Mouse (Mus musculus): ENCODE measurements around the gene Cacnb2. TPM values are rescaled to one million over a fixed set of nuclear protein-coding genes. Genes with fewer than 3 reads are reported as not detected.

Cacnb2 gene
- polyA plus RNA-seq, 1 experiment from 2014 or later: 12.2 TPM

- H3K27ac ChIP-seq (ENCODE audit: low read depth, low read length): no peak overlapping the region
- 26% methylated on average over 15 of the region's 15 CpGs for WGBS (ENCODE audit: insufficient replicate concordance)
Observed at GRCm38 (mm10) chr2:14873701-14874181, 270.9 kb downstream of the Cacnb2 start.

GRCm38 (mm10) chr2:14874281-14875037 lies 271.6 kb downstream of the Cacnb2 start:
- no peak overlapping the region for H3K4me3 ChIP-seq (ENCODE audit: low read depth, low read length)
- no peaks in the 10 kb centered on the region for H3K36me3 ChIP-seq (ENCODE audit: control insufficient read depth, insufficient read depth, low read length)
- no peaks in the 10 kb centered on the region for H3K9me3 ChIP-seq (replicated peaks; ENCODE audit: control insufficient read depth, low read length)
- no peak overlapping the region for H3K27ac ChIP-seq (ENCODE audit: low read depth, low read length)
- H3K4me2 ChIP-seq: peak overlapping the region; percentile 52
- H3K9ac ChIP-seq (ENCODE audit: low read depth, low read length): no peak overlapping the region
- peaks cover 15% of the 10 kb centered on the region for H3K4me1 ChIP-seq (ENCODE audit: control insufficient read depth, insufficient read depth, low read length)
- WGBS (ENCODE audit: insufficient replicate concordance): 60% methylated on average over 13 of the region's 13 CpGs
- no peaks in the 10 kb centered on the region for H3K27me3 ChIP-seq (ENCODE audit: control insufficient read depth, insufficient read depth, low read length)
- no peak for ATAC-seq (replicated peaks; ENCODE audit: insufficient number of reproducible peaks, low FRiP score, low TSS enrichment)

More at GRCm38 (mm10) chr2:14873701-14874181, 270.9 kb downstream of the Cacnb2 start:
- no peaks in the 10 kb centered on the region for H3K27me3 ChIP-seq (ENCODE audit: control insufficient read depth, insufficient read depth, low read length)
- H3K36me3 ChIP-seq (ENCODE audit: control insufficient read depth, insufficient read depth, low read length): no peaks in the 10 kb centered on the region
- no peaks in the 10 kb centered on the region for H3K9me3 ChIP-seq (replicated peaks; ENCODE audit: control insufficient read depth, low read length)
- H3K9ac ChIP-seq (ENCODE audit: low read depth, low read length): no peak overlapping the region
- peaks cover 15% of the 10 kb centered on the region for H3K4me1 ChIP-seq (ENCODE audit: control insufficient read depth, insufficient read depth, low read length)
- no peak overlapping the region for H3K4me3 ChIP-seq (ENCODE audit: low read depth, low read length)
- peak overlapping the region; percentile 52 for H3K4me2 ChIP-seq
- no peak for ATAC-seq (replicated peaks; ENCODE audit: insufficient number of reproducible peaks, low FRiP score, low TSS enrichment)

GRCm38 (mm10) chr2:14875121-14875520 lies 272.2 kb downstream of the Cacnb2 start:
- ATAC-seq (replicated peaks; ENCODE audit: insufficient number of reproducible peaks, low FRiP score, low TSS enrichment): no peak
- H3K4me2 ChIP-seq: no peak overlapping the region
- H3K4me1 ChIP-seq (ENCODE audit: control insufficient read depth, insufficient read depth, low read length): peaks cover 15% of the 10 kb centered on the region
- 64% methylated on average over 2 of the region's 2 CpGs for WGBS (ENCODE audit: insufficient replicate concordance)
- no peak overlapping the region for H3K4me3 ChIP-seq (ENCODE audit: low read depth, low read length)
- no peaks in the 10 kb centered on the region for H3K36me3 ChIP-seq (ENCODE audit: control insufficient read depth, insufficient read depth, low read length)
- H3K9ac ChIP-seq (ENCODE audit: low read depth, low read length): no peak overlapping the region
- no peaks in the 10 kb centered on the region for H3K9me3 ChIP-seq (replicated peaks; ENCODE audit: control insufficient read depth, low read length)
- H3K27ac ChIP-seq (ENCODE audit: low read depth, low read length): no peak overlapping the region
- no peaks in the 10 kb centered on the region for H3K27me3 ChIP-seq (ENCODE audit: control insufficient read depth, insufficient read depth, low read length)

GRCm38 (mm10) chr2:14875616-14876015 lies 272.7 kb downstream of the Cacnb2 start:
- Histone ChIP-seq H3K4me2 (no peak overlapping the region), H3K9me3 (replicated peaks; ENCODE audit: control insufficient read depth, low read length) (no peaks in the 10 kb centered on the region), H3K9ac (ENCODE audit: low read depth, low read length) (no peak overlapping the region), H3K27ac (ENCODE audit: low read depth, low read length) (no peak overlapping the region), H3K4me3 (ENCODE audit: low read depth, low read length) (no peak overlapping the region), H3K4me1 (ENCODE audit: control insufficient read depth, insufficient read depth, low read length) (peaks cover 15% of the 10 kb centered on the region), H3K36me3 (ENCODE audit: control insufficient read depth, insufficient read depth, low read length) (no peaks in the 10 kb centered on the region), H3K27me3 (ENCODE audit: control insufficient read depth, insufficient read depth, low read length) (no peaks in the 10 kb centered on the region)
- no peak for ATAC-seq (replicated peaks; ENCODE audit: insufficient number of reproducible peaks, low FRiP score, low TSS enrichment)
- 76% methylated on average over 6 of the region's 6 CpGs for WGBS (ENCODE audit: insufficient replicate concordance)

GRCm38 (mm10) chr2:14878953-14879352 lies 276.1 kb downstream of the Cacnb2 start:
- ATAC-seq (replicated peaks; ENCODE audit: insufficient number of reproducible peaks, low FRiP score, low TSS enrichment): no peak
- H3K4me1 ChIP-seq (ENCODE audit: control insufficient read depth, insufficient read depth, low read length): peaks cover 6% of the 10 kb centered on the region
- no peaks in the 10 kb centered on the region for H3K36me3 ChIP-seq (ENCODE audit: control insufficient read depth, insufficient read depth, low read length)

GRCm38 (mm10) chr2:14883460-14883859 lies 280.6 kb downstream of the Cacnb2 start:
- no peak overlapping the region for H3K9ac ChIP-seq (ENCODE audit: low read depth, low read length)
- no peak for ATAC-seq (replicated peaks; ENCODE audit: insufficient number of reproducible peaks, low FRiP score, low TSS enrichment)
- no peaks in the 10 kb centered on the region for H3K9me3 ChIP-seq (replicated peaks; ENCODE audit: control insufficient read depth, low read length)
- H3K4me1 ChIP-seq (ENCODE audit: control insufficient read depth, insufficient read depth, low read length): no peaks in the 10 kb centered on the region
- no peaks in the 10 kb centered on the region for H3K27me3 ChIP-seq (ENCODE audit: control insufficient read depth, insufficient read depth, low read length)
- no peak overlapping the region for H3K27ac ChIP-seq (ENCODE audit: low read depth, low read length)
- 81% methylated on average over 3 of the region's 3 CpGs for WGBS (ENCODE audit: insufficient replicate concordance)
- H3K4me3 ChIP-seq (ENCODE audit: low read depth, low read length): no peak overlapping the region
- no peaks in the 10 kb centered on the region for H3K36me3 ChIP-seq (ENCODE audit: control insufficient read depth, insufficient read depth, low read length)
- H3K4me2 ChIP-seq: no peak overlapping the region

More at GRCm38 (mm10) chr2:14878953-14879352, 276.1 kb downstream of the Cacnb2 start:
- Histone ChIP-seq H3K27ac (ENCODE audit: low read depth, low read length) (no peak overlapping the region), H3K9ac (ENCODE audit: low read depth, low read length) (no peak overlapping the region), H3K4me2 (no peak overlapping the region), H3K4me3 (ENCODE audit: low read depth, low read length) (no peak overlapping the region), H3K9me3 (replicated peaks; ENCODE audit: control insufficient read depth, low read length) (no peaks in the 10 kb centered on the region), H3K27me3 (ENCODE audit: control insufficient read depth, insufficient read depth, low read length) (no peaks in the 10 kb centered on the region)

GRCm38 (mm10) chr2:14888406-14889195 lies 285.7 kb downstream of the Cacnb2 start:
- ATAC-seq (replicated peaks; ENCODE audit: insufficient number of reproducible peaks, low FRiP score, low TSS enrichment): no peak
- H3K4me2 ChIP-seq: no peak overlapping the region
- H3K36me3 ChIP-seq (ENCODE audit: control insufficient read depth, insufficient read depth, low read length): no peaks in the 10 kb centered on the region
- no peaks in the 10 kb centered on the region for H3K4me1 ChIP-seq (ENCODE audit: control insufficient read depth, insufficient read depth, low read length)
- no peaks in the 10 kb centered on the region for H3K9me3 ChIP-seq (replicated peaks; ENCODE audit: control insufficient read depth, low read length)
- no peak overlapping the region for H3K4me3 ChIP-seq (ENCODE audit: low read depth, low read length)
- 60% methylated on average over 4 of the region's 4 CpGs for WGBS (ENCODE audit: insufficient replicate concordance)
- H3K27me3 ChIP-seq (ENCODE audit: control insufficient read depth, insufficient read depth, low read length): no peaks in the 10 kb centered on the region
- no peak overlapping the region for H3K9ac ChIP-seq (ENCODE audit: low read depth, low read length)
- no peak overlapping the region for H3K27ac ChIP-seq (ENCODE audit: low read depth, low read length)

GRCm38 (mm10) chr2:14903837-14904236 lies 300.9 kb downstream of the Cacnb2 start:
- no peaks in the 10 kb centered on the region for H3K27me3 ChIP-seq (ENCODE audit: control insufficient read depth, insufficient read depth, low read length)
- H3K9ac ChIP-seq (ENCODE audit: low read depth, low read length): no peak overlapping the region
- no peak overlapping the region for H3K4me2 ChIP-seq
- H3K4me3 ChIP-seq (ENCODE audit: low read depth, low read length): no peak overlapping the region
- H3K9me3 ChIP-seq (replicated peaks; ENCODE audit: control insufficient read depth, low read length): no peaks in the 10 kb centered on the region
- H3K36me3 ChIP-seq (ENCODE audit: control insufficient read depth, insufficient read depth, low read length): no peaks in the 10 kb centered on the region
- 69% methylated on average over 3 of the region's 3 CpGs for WGBS (ENCODE audit: insufficient replicate concordance)
- 0 out of 2 replicates have a peak, but pooled peaks cover 16% of the 10 kb centered on the region for H3K4me1 ChIP-seq (ENCODE audit: control insufficient read depth, insufficient read depth, low read length)
- ATAC-seq (replicated peaks; ENCODE audit: insufficient number of reproducible peaks, low FRiP score, low TSS enrichment): no peak
- H3K27ac ChIP-seq (ENCODE audit: low read depth, low read length): no peak overlapping the region

Data from heart, embryonic 11.5 days (tissue).